Mouse (Mus musculus) right cerebral cortex, adult 18-20 months (tissue): Measurements from ENCODE around the gene Foxn3.

Experiments used
- DNase-seq: peaks from one replicate; pipeline ENCODE4 v3.0.0; 2022; ENCODE audit warnings: mixed read lengths

The Foxn3 gene

GRCm38 (mm10) chr12:99284419-99285069, 278.8 kb downstream of the Foxn3 start:
- no peak for DNase-seq

DNA sequence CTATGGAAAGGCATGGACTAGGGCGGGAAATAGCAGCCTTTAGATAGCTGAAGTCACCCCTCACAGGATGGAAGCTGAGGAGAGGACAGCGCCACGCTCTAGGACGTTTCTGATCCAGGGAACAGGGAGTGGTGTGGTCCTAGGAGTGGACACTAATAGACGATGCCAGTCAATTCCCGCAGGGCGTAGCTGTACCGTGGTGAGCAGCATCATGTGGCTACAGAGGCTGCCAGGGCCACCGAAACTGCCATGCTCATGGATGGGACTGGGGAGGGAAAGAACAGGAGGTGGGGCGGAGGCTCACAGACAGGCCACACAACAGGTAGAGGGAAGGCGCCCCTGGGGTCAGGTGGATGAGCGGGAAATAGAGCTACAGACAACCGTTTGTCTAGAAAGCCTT, 282.6 kb downstream of the Foxn3 start:
- no peak for DNase-seq

DNA sequence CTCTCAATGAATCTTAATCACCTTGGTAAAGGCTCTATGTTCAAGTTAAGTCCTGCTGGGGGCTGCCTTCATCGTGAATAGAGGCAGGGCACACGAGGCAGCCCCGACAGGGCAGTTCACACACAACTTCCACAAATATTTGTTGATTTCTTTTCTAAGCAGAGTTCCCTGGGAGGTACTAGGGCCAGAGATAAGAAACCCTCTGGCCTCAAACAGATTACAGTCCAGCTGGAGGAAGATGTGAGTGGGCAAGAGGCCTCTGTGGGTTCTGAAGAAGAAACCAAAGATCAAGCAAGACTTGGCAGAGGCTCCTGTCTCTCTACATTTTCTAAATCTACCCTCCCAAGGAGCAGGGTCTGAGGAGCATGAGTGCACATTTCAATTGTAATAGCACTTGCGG, 283.1 kb downstream of the Foxn3 start:
- DNase-seq = no peak

- DNase-seq = no peak
Observed at GRCm38 (mm10) chr12:99279426-99279825, 284.0 kb downstream of the Foxn3 start.

DNA sequence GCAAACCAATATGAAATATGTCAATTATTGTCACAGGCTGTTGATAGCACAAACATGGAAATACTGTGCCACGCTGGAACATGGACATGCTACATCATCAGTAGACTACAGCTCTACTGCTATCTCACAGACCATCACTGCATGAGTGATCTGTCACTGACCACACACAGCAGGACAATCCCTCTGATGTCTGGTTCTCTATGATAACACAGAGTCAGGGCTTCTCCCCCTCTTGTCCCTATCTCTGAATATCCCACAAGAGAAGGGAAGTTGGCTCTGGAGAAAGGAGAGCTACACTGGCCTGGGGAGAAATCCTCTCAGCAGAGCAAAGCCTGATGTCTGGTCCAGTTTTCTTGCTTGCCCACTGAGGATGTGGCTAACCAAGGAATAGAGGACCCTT, 288.8 kb downstream of the Foxn3 start:
- no peak for DNase-seq

DNA sequence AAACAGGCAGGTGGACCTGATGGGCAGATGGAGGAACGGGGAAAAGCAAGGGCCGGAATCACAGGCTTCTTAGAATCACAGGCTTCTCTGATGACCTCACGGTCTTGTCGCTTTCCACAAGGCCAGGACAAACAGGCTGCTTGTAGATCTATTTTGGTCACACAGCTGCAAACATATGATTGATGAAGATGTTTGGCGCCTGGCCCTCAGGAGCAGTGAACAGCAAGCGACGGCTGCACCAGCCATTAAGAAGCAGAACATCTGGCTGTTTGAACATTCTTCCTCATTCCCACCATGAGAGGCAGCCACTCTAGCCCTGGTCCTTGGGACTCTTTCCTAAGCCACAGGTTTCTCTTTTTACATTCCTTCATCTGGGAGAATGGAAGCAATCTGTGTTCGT, 294.0 kb downstream of the Foxn3 start:
- no peak for DNase-seq

DNA sequence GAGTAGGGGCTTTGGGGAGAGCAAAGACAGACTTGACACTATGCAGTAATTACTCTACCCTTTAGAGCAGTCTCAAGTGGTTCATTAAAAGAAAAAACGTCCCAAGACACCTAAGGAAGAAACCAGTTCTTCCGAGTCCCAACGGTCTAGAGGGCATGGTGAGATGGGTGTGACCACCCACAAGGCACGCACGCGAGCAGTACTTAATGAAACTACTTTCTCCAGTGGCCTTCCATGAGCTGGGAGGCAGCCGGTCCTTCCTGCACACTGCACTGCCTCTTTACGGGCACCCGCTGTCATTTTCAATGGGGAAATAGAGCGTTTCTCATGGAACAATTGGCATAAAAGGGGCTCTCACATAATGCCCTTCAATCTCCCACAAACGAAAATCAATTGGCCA, 294.4 kb downstream of the Foxn3 start:
- no peak for DNase-seq

DNA sequence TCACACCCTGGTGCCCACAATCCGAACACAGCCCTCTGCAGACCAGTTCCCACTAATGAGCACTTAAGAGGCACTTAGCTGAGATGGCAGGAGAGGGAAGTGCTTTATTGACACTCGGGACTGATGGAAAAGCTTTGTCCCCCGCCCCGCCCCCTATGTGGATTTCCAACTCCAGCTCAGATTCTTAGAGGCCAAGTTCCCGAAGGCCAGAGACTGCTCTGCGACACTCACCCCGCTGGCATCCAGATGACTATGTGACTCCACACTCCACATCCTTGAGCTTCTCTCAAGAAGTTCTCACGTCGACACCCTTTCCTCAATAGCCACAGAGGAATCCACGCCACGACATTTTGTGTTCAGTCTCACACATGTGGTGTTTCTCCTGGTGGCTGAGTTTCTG, 295.6 kb downstream of the Foxn3 start:
- no peak for DNase-seq

- DNase-seq = no peak
Observed at GRCm38 (mm10) chr12:99266434-99266833, 296.9 kb downstream of the Foxn3 start.

- no peak for DNase-seq
Observed at GRCm38 (mm10) chr12:99265777-99266176, 297.6 kb downstream of the Foxn3 start.

DNA sequence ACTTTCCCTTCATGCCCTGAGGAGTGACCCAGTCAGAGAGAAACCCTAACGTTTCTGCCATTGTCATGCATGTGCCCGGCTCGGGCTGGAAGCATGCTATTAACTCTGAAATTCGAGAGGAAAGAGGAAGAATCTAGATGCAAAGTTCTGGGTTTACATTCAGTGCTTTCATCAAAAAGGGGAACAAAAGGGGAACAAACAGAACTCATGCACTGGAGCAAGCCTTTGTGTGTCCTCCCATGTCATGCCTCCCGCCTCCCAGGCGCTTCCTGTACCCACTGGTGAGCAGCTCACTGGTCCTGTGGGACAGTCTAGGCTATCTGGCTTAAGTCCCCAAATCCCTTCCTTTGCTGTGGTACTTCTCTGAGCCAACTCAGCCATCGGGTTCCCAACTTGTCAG, 299.0 kb downstream of the Foxn3 start:
- DNase-seq = no peak

DNA sequence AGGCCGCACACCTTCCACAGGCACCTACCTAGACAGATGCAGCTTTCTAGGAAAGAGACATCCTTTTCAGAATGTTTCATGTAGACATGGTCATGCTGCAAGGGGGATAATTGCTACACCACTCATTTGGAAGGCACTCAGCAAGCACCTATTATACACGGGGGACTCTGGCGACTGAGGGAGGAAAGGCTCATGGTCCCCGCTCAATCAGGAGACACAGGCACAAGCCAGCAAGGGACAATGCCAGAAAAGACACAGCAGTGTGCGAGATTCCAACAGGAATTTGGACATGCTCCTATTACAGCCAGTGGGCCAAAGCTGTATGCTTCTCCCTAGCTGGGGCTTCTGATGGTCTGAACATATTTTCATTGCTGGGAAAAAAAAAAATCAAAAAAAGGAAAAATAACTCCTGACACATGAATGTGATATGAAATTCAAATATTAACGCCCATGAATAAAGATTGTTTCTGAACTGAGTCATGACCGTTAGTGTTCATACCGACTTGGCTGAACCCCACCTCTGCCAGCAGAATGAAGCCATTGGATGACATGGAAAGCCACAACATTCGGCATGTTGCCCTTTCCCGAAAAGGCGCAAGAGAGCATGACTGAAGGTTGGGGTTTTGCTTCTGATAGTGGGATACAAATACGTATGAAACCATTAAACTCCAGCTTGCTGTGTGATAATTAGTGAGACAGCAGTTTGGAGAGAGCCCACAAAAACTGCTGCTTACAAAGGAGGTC, 299.6 kb downstream of the Foxn3 start:
- no peak for DNase-seq

DNA sequence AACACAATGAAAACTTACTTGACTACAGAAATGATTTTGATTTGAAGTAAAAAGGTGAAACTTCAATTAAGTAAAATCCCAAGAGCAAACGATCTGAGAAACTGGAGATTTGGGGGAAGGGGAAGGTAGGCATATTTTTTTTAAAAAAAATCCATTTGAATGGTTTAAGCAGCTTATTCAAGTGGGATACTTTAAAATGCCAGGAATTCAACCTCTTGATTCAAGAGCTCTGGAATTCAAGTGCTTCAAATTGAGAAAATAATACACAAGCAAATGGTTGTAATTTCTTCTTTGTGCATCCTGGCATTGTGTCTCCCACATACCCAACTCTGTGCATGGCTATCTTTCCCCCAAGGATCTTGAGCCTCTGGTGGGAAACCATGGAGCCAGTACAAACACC, 300.5 kb downstream of the Foxn3 start:
- DNase-seq = no peak

GRCm38 (mm10) chr12:99262066-99262599, 301.2 kb downstream of the Foxn3 start:
- no peak for DNase-seq

DNA sequence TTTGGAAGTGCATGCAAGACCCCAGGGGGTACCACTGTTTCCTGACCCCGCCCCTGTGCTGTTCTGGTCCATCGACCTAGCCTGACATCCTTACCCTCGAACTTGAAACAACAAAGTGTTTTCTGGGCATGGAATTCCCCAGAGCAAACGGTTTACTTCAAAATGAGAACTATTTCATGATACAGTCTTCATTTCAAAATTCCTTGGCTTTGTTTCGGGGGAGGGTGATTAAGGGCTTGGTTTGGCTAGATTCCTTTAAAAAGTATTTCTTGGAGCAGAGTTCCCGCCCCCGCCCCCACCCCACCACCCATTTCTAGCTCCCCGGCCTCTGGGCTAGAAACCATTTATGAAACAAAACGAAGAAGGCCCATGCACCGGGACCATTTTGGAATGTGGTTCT, 303.2 kb downstream of the Foxn3 start:
- no peak for DNase-seq

GRCm38 (mm10) chr12:99257570-99257969, 305.8 kb downstream of the Foxn3 start:
- DNase-seq = no peak

GRCm38 (mm10) chr12:99256997-99257396, 306.4 kb downstream of the Foxn3 start:
- no peak for DNase-seq

GRCm38 (mm10) chr12:99256463-99256862, 306.9 kb downstream of the Foxn3 start:
- DNase-seq = no peak

DNA sequence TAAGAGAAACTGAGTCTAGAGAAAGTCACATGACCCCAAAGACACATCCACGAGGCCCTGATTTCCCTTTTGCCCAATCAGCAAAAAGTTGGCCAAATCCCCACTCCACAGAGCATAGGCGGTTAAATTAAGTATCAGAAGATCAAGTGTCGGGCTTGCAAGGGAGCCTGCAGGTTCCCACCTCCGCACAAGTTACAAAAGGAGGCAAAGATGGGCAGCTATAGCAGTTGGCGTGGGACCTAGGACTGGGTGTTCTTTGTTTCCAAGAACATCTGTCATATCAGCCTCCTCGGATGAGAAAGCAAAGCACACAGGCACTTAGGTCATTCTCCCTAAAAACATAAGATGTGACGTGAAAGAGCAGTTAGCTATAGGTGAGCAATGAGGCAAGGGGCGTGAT, 308.9 kb downstream of the Foxn3 start:
- DNase-seq = no peak

DNA sequence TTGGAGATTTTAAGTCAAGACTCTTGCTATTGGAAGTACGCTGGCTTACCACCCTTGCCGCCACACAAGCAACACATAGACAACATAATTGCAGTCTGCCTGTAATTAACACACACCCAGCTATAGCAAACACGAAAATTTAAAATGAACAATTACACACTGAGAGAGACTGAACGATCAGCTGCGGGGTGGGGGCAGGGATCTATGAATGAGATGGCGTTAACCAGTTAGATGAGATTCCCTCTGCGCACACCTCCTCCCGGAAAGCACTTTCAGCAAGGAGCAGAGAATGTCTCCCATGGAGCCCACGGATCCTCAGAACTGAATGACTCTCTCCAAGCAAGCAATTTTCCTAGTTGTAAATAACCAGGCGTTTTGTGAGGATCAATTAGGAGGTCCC, 309.8 kb downstream of the Foxn3 start:
- no peak for DNase-seq

DNA sequence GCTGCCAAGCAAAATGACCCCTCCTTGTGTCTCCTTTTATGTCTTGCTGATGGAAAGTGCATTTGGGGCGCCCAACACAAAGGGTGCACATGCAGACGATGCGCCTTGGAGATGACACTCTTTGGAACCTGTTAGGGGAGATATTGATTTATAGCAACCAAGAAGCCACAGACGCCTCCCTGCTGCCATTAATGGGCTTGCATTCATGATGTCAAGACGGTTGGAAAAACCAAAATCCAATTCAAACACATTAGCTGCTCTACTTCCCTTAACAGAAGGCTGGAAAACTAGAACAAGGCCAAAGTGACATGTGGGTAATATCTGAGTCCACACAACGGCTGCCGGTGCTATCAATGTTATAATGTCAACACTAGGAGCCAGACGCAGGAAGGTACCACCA, 314.8 kb downstream of the Foxn3 start:
- DNase-seq = no peak

DNA sequence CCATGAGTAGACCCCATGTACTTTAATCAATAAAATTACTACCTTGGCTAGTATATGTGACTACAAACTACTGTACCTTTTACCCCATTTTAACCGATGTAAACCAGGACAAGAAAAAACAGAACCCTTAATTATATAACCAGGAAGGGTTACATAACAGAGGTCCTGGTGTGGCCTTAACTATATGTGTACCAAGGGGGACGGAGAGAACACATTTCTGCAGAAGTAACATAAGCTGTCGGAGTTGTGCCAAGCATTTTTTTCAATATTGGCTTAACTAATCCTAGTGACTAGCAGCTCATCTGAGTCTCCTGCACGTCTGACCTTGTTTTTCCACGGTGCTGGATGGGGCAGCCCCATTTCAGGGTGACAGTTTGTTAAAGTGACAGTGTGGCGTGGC, 315.4 kb downstream of the Foxn3 start:
- no peak for DNase-seq

- DNase-seq = no peak
Observed at GRCm38 (mm10) chr12:99246984-99247746, 316.2 kb downstream of the Foxn3 start.

DNA sequence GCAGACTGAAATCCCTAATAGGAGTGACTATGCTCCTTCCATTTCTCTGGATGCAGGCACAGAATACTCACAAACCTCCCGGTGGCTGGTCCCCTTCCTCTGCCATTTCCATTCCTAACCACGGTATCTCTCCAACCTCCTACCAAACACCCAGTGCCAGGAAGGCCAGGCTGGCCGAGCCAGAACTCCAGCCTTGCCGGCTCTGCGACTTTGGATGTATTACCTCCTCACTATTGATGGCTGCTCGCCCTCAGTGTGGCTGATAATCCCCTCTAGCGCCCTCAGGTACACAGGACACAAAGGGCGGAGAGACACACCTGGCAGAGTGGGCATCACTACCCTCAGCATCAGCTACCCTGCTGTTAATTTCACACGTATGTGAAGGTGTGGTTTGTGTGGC, 318.7 kb downstream of the Foxn3 start:
- no peak for DNase-seq
